Mouse (Mus musculus) natural killer cell, adult 2 months (primary cell): ENCODE measurements around the gene S100a8.

ENCODE experiments used
- DNase-seq, 2 experiments: peaks; one replicate each; pipeline ENCODE4 v3.0.0; 2022; ENCODE audit warnings: low spot score in 2 of 2

The S100a8 gene

DNA sequence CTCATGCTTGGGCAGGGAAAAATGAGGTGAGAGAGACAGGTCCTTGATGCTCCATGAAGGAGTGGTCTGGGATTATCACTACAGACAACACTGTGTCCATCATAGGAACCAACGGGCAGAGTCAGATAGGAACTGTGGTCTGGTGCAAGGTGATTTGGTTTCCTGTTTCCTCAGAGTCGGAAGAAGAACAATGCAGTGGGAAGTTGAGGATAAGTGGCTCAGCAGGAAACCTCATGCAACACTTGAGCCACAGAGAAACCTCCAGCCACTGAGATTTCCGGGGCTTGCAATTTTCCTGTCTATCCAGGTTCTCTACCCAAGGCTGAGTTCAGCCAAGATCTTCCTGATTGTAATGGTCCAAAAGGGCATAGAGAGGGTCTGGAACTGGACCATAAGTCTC, 9.9 kb downstream of the S100a8 start:
- no peak for DNase-seq

- DNase-seq, result no peak
Measured at GRCm38 (mm10) chr3:90683929-90684328, 15.2 kb downstream of the S100a8 start.

- no peak for DNase-seq
Measured at GRCm38 (mm10) chr3:90686835-90687234, 18.1 kb downstream of the S100a8 start.

DNA sequence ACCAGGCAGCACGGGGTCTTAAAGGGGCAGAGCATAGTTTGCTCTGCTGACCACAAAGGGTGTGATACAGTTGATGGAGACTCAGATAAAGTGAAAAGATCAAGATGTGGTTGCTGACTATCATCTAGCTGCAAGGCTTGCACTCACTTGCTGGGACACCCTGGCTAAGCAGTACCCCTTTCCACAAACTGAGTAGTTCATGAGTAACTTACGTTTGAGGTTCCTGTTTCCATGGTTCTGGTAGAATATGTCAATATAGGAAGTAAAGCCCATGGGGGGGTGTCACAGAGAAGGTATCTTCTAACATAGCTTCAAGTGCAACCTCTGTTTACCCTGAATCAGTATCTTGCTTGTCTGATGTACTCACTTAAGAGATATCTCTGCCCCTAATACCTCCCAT, 24.7 kb downstream of the S100a8 start:
- DNase-seq, result no peak

DNA sequence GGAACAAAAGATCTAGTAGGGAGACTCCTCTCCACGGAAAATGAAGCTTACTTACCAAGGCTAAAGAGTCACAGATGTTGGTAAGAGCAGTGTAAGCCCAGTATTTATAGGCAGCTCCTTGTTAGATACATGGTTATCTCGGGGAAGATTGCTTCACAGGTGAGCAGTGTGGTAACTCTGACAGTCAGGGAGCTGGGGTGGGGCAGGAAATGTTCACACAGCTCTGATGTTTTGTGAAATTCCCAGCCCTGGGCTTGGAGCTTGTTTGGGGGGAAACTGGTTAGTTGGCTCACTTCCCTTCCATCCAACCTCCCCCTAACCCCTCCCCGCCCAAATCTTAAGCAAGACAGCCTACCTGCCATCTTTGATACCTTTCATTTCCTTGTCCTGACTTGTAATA, 26.8 kb downstream of the S100a8 start, which contains the start of gene S100a9:
TSS of gene S100a9 (minus strand) at position 109 of the 400 bp plus-strand sequence.
- no peak for DNase-seq

- no peak for DNase-seq
Measured at GRCm38 (mm10) chr3:90702244-90702643, 33.5 kb downstream of the S100a8 start.

DNA sequence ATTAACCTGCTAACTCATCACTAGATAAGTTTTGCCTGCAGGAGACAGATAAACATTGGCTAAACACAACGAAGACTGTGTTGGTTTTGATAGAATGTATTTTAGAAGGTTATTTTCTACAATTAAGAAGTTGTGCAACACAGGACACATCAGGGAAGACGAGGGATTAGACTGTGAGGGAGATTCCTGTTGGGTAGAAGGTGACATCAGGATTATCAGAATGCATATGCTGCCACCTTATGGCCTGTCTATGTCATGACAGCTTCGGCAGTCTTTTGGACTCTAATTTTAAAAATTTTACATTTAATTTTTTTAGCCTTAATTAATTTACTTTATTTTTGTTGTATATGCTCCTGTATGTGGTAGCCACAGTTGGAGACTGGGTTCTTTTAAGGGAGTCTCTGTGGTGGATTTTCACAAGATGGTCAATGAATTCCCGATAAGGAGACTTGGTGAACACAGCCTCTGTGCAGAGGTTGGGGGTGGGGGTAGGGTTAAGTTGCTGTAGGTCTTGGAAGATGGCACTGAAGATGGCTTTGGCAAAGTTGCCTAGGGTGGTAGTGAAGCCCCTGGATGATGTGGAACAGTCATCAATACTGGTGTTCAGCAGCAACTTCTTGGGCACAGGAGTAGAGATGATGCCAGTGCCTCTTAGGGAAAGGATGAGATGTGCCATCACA, 39.9 kb downstream of the S100a8 start:
- DNase-seq, result peak in 1 of 2 experiments; percentile 23

- peak; percentile 71 to 84 for DNase-seq
Measured at GRCm38 (mm10) chr3:90709591-90710460, 41.0 kb downstream of the S100a8 start.
